Mouse (Mus musculus): Measurements from ENCODE around the gene Zfp941.

DNA sequence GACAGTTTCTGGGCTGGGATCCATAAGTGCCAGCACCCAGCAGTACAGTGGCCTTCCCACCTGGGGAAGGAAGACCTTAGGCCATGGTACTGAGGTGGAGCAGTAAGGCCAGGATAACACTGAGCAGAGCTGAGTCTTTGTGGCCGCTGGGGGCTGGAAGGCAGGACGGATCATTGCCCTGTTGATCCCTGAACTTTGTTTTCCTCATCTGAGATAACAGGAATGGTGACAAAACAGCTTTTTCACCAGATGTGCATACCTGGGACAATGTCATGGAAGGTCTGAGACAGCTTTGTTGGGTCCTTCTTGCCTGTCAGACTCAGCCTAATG is 13.7 kb upstream of the Zfp941 start:
- TF ChIP-seq CTCF (IDR thresholded peaks at IDR 0.05; ENCODE audit: borderline replicate concordance, extremely low read depth, insufficient read depth, insufficient read length) (no peak), POLR2A (IDR thresholded peaks at IDR 0.05; ENCODE audit: borderline replicate concordance, extremely low read depth, insufficient read depth, insufficient read length, poor library complexity, severe bottlenecking) (no peak)

Data from brain, embryonic 14.5 days (tissue).